9 mouse cellular contexts compared by ENCODE assay signal in genomic region chr4:149955631-149956030, GRCm38 (mm10). TPM values are rescaled to one million over a fixed set of nuclear protein-coding genes. Genes with fewer than 3 reads are reported as not detected.
A peak's percentile ranks its signal among the peaks of the same experiment; 100 is the strongest.
DNase-seq lines count a peak whose midpoint lies in the region; ATAC-seq lines count a peak whose summit lies in the region.
"Had no signal": no experiment of that assay in that cellular context is flagged by ENCODE, and none has a peak within 500 bp of the region (broad histone marks: within the 10 kb centered on the region; RNA-seq: fewer than 3 reads in every experiment).

No protein-coding gene starts in this region.

- no peaks in the 10 kb centered on the region for H3K36me3 ChIP-seq in neural tube, embryonic 11.5 days (ENCODE audit: control insufficient read depth, insufficient read depth, low read length)
- 0 out of 2 replicates have a peak, but pooled peaks cover 3% of the 10 kb centered on the region for H3K36me3 ChIP-seq in limb, embryonic 13.5 days
- no peaks in the 10 kb centered on the region for H3K36me3 ChIP-seq in stomach, embryonic 14.5 days (ENCODE audit: control insufficient read depth, insufficient read depth, low read length)

- H3K4me3 ChIP-seq in neural tube, embryonic 11.5 days (ENCODE audit: low read depth, low read length), result no peak overlapping the region
- peak overlapping the region; percentile 83 for H3K4me3 ChIP-seq in limb, embryonic 13.5 days
- H3K4me3 ChIP-seq in stomach, embryonic 14.5 days (ENCODE audit: low read depth, low read length), result no peak overlapping the region; the same call in 1 of the 2 replicates

- H3K9me3 ChIP-seq in neural tube, embryonic 11.5 days (ENCODE audit: control insufficient read depth, low read length), result no peaks in the 10 kb centered on the region
- no peaks in the 10 kb centered on the region for H3K9me3 ChIP-seq in limb, embryonic 13.5 days
- H3K9me3 ChIP-seq in stomach, embryonic 14.5 days (ENCODE audit: control insufficient read depth, low read depth, low read length), result no peaks in the 10 kb centered on the region

- ATAC-seq in CD4-positive, CD25-positive, alpha-beta regulatory T cell, adult 4 months, result no peak
- 0 out of 2 replicates have a peak, but pooled peaks have one; percentile 5 for ATAC-seq in neural tube, embryonic 11.5 days (ENCODE audit: insufficient read depth, low FRiP score, low TSS enrichment)
- no peak for ATAC-seq in limb, embryonic 13.5 days (ENCODE audit: low FRiP score, low read depth)
- ATAC-seq in stomach, embryonic 14.5 days (ENCODE audit: insufficient number of reproducible peaks, insufficient read depth, low FRiP score, low read depth), result no peak

- peaks cover 11% of the 10 kb centered on the region for H3K4me1 ChIP-seq in neural tube, embryonic 11.5 days (ENCODE audit: control insufficient read depth, insufficient read depth, low read length)
- peaks cover 37% of the 10 kb centered on the region for H3K4me1 ChIP-seq in limb, embryonic 13.5 days
- 0 out of 2 replicates have a peak, but pooled peaks cover 15% of the 10 kb centered on the region for H3K4me1 ChIP-seq in stomach, embryonic 14.5 days (ENCODE audit: control insufficient read depth, insufficient read depth, low read length)

- H3K4me2 ChIP-seq in neural tube, embryonic 11.5 days (ENCODE audit: low read depth), result peak overlapping the region; percentile 46
- H3K4me2 ChIP-seq in limb, embryonic 13.5 days (replicated peaks), result peak overlapping the region; percentile 97
- peak overlapping the region; percentile 95 for H3K4me2 ChIP-seq in stomach, embryonic 14.5 days (replicated peaks; ENCODE audit: low read depth, low read length)

- peak; percentile 41 for DNase-seq in CD4-positive, CD25-positive, alpha-beta regulatory T cell, adult 2 months (ENCODE audit: low read depth, low spot score)
- no peak for DNase-seq in neural tube, embryonic 11.5 days (ENCODE audit: low spot score)
- no peak for DNase-seq in neural tube, embryonic 10.5 days (ENCODE audit: extremely low spot score, low spot score)
- no peak for DNase-seq in spleen, postnatal 14 days (ENCODE audit: low spot score in 2 of 2)
- DNase-seq in adrenal gland, adult (ENCODE audit: inconsistent age in 2 of 2, low spot score in 1 of 2), result no peak

- H3K27ac ChIP-seq in neural tube, embryonic 11.5 days (ENCODE audit: low read depth, low read length), result no peak overlapping the region
- H3K27ac ChIP-seq in limb, embryonic 13.5 days, result no peak overlapping the region
- H3K27ac ChIP-seq in stomach, embryonic 14.5 days (ENCODE audit: low read length), result no peak overlapping the region

- 18% methylated on average over 15 of the region's 15 CpGs for WGBS in neural tube, embryonic 11.5 days
- WGBS in limb, embryonic 13.5 days, result 17% methylated on average over 15 of the region's 15 CpGs
- WGBS in stomach, embryonic 14.5 days, result 17% methylated on average over 15 of the region's 15 CpGs

- H3K27me3 ChIP-seq in neural tube, embryonic 11.5 days (ENCODE audit: control insufficient read depth, insufficient read depth, low read length), result peaks cover 8% of the 10 kb centered on the region; the same call in 1 of the 2 replicates
- H3K27me3 ChIP-seq in limb, embryonic 13.5 days, result peaks cover 18% of the 10 kb centered on the region
- H3K27me3 ChIP-seq in stomach, embryonic 14.5 days (ENCODE audit: control insufficient read depth, insufficient read depth, low read length), result peaks cover 4% of the 10 kb centered on the region; the same call in 1 of the 2 replicates

- no peak overlapping the region for H3K9ac ChIP-seq in neural tube, embryonic 11.5 days (ENCODE audit: low read length)
- H3K9ac ChIP-seq in limb, embryonic 13.5 days, result 0 out of 2 replicates have a peak overlapping the region, but pooled peaks have one; percentile 14
- H3K9ac ChIP-seq in stomach, embryonic 14.5 days (replicated peaks; ENCODE audit: low read depth, low read length), result no peak overlapping the region

RNA-seq across cellular contexts. Expression of gene Spsb1, which starts 0.8 kb away (rescaled TPM):
- 1 to 10 TPM; 4.5 to 7.9 TPM for polyA plus RNA-seq in CD4-positive, CD25-positive, alpha-beta regulatory T cell, adult 4 months (2017; shearing (Covaris generic))
- 25.8 and 26.9 TPM in 2 replicates for polyA plus RNA-seq in neural tube, embryonic 11.5 days (2014; fragmentation: Nextera tagmentation; extraction: Ambion mirVana)
- 18.1 and 22.3 TPM in 2 replicates for polyA plus RNA-seq in limb, embryonic 13.5 days (2015; fragmentation: Nextera tagmentation; extraction: Ambion mirVana)
- 15.9 and 19.2 TPM in 2 replicates for polyA plus RNA-seq in stomach, embryonic 14.5 days (2014; fragmentation: Nextera tagmentation; extraction: Ambion mirVana)
- polyA plus RNA-seq: erythroblast, embryonic 14.5 days had no signal

RNA-seq across cellular contexts. Expression of gene H6pd, which starts 53.2 kb away (rescaled TPM):
- 1 to 10 TPM; 4.1 to 4.4 TPM for polyA plus RNA-seq in CD4-positive, CD25-positive, alpha-beta regulatory T cell, adult 4 months (2017; shearing (Covaris generic))
- 3.0 and 3.6 TPM in 2 replicates for polyA plus RNA-seq in neural tube, embryonic 11.5 days (2014; fragmentation: Nextera tagmentation; extraction: Ambion mirVana)
- polyA plus RNA-seq in limb, embryonic 13.5 days (2015; fragmentation: Nextera tagmentation; extraction: Ambion mirVana), result 11.1 and 11.2 TPM in 2 replicates
- 8.8 and 10.2 TPM in 2 replicates for polyA plus RNA-seq in stomach, embryonic 14.5 days (2014; fragmentation: Nextera tagmentation; extraction: Ambion mirVana)

Comparison
In these comparisons a context has a peak if more than half of its experiments do, and no peak if none do; other contexts are left out.
1. H3K4me2 ChIP-seq: peak in every context shown above with its lines; median percentile 97 in limb, embryonic 13.5 days; 95 in stomach, embryonic 14.5 days; 46 in neural tube, embryonic 11.5 days.